Mouse (Mus musculus): ENCODE data around the gene Khdrbs1. TPM values are rescaled to one million over a fixed set of nuclear protein-coding genes. Genes with fewer than 3 reads are reported as not detected.

Gene Khdrbs1
- 42.0 and 42.5 TPM in 2 replicates for polyA plus RNA-seq (2012; rRNA removed)

- no peaks in the 10 kb centered on the region; the same call in 1 of the 2 replicates for H3K4me1 ChIP-seq (ENCODE audit: control insufficient read depth, insufficient read depth, low read length)
- peak within 1 kb of the TSS; percentile 93 for H3K27ac ChIP-seq (ENCODE audit: insufficient read depth, low read length)
- no peak for TF ChIP-seq CTCF (IDR thresholded peaks at IDR 0.05; ENCODE audit: borderline replicate concordance, insufficient read depth, low read depth, low read length)
- peak; percentile 54; the same call in 1 of the 2 replicates for TF ChIP-seq POLR2A (IDR thresholded peaks at IDR 0.05; ENCODE audit: borderline replicate concordance, insufficient read depth, low read length)
- peak; percentile 94 to 97 for DNase-seq
- peak within 1 kb of the TSS; percentile 92 for H3K4me3 ChIP-seq (replicated peaks; ENCODE audit: insufficient read depth, low read depth, low read length)
- under 1% methylated on average over 75 of the region's 76 CpGs for WGBS
- H3K27me3 ChIP-seq (ENCODE audit: control insufficient read depth, insufficient read depth, low read length), result no peaks in the 10 kb centered on the region
Measured at GRCm38 (mm10) chr4:129742232-129743009, at the start of gene Khdrbs1. Khdrbs1 (minus strand) TSS chr4:129742303.

DNA sequence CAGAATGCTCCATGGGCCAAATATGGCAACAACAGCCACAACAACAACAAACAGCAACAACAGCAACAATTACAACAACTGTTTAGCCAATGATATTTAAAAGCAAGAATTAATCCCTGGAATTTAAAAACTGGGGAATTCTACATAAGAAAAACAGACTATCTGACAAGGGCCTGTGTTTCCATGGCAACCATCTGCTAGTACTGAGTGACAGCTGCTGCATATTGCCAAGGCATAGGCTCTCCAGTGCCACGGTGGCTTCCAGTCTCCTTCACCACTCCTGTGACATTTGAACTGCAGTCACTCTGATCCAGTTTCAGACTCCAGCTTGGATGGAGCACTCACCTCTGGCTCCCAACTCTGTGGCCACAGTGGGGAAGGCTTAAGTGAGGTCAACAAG lies 49.3 kb upstream of the Khdrbs1 start:
- 41% methylated on average over 1 of the region's 1 CpGs for WGBS
- no peak for DNase-seq
- no peaks in the 10 kb centered on the region for H3K4me1 ChIP-seq (ENCODE audit: control insufficient read depth, insufficient read depth, low read length)

DNA sequence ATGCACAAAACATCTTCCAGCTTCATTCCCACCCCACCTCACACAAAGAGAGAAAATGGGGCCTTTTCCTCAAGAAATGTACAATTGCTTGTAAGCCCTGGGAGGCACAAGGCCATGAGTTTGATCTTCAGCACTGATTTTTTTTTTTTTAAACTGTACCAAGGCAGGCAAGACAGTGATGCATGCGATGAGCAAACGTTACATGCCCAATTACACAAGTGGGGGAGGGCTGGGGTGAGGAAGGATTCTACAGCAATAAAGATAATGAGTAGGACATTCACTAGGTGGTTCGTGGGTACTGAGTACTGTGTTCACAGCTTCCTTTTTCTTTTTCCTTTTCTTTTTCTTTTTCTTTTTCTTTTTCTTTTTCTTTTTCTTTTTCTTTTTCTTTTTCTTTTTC lies 48.4 kb upstream of the Khdrbs1 start:
- no peak for DNase-seq
- Histone ChIP-seq H3K4me3 (replicated peaks; ENCODE audit: insufficient read depth, low read depth, low read length) (no peak overlapping the region), H3K27me3 (ENCODE audit: control insufficient read depth, insufficient read depth, low read length) (no peaks in the 10 kb centered on the region; the same call in 1 of the 2 replicates), H3K4me1 (ENCODE audit: control insufficient read depth, insufficient read depth, low read length) (no peaks in the 10 kb centered on the region), H3K27ac (ENCODE audit: insufficient read depth, low read length) (no peak overlapping the region)
- WGBS, result 65% methylated on average over 3 of the region's 3 CpGs
- TF ChIP-seq CTCF (IDR thresholded peaks at IDR 0.05; ENCODE audit: borderline replicate concordance, insufficient read depth, low read depth, low read length), result no peak
- TF ChIP-seq POLR2A (IDR thresholded peaks at IDR 0.05; ENCODE audit: borderline replicate concordance, insufficient read depth, low read length), result no peak

More for the DNA sequence above, 49.3 kb upstream of the Khdrbs1 start:
- Histone ChIP-seq H3K27me3 (ENCODE audit: control insufficient read depth, insufficient read depth, low read length) (no peaks in the 10 kb centered on the region; the same call in 1 of the 2 replicates), H3K4me3 (replicated peaks; ENCODE audit: insufficient read depth, low read depth, low read length) (no peak overlapping the region), H3K27ac (ENCODE audit: insufficient read depth, low read length) (no peak overlapping the region)
- TF ChIP-seq POLR2A (IDR thresholded peaks at IDR 0.05; ENCODE audit: borderline replicate concordance, insufficient read depth, low read length) (no peak), CTCF (IDR thresholded peaks at IDR 0.05; ENCODE audit: borderline replicate concordance, insufficient read depth, low read depth, low read length) (no peak)

DNA sequence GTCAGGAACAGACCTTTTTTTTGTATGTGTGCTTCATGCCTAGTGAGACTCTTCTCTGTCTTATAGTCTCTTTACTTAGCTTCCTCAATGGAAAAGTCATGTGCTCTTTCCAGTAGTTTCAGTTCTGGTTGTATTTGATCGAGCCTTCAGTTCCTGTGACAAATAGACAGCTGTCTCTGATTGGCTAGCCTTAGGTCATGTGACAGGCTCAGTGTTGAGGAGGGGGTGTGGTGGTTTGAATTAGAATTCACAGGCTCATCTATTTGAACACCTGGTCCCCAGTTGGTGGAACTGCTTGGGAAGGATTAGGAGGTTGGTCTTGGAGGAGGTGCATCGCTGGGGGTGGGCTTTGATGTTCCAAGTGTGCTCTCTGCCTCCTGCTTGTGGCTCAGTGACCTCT lies 47.5 kb upstream of the Khdrbs1 start:
- Histone ChIP-seq H3K4me3 (replicated peaks; ENCODE audit: insufficient read depth, low read depth, low read length) (no peak overlapping the region), H3K4me1 (ENCODE audit: control insufficient read depth, insufficient read depth, low read length) (no peaks in the 10 kb centered on the region), H3K27ac (ENCODE audit: insufficient read depth, low read length) (no peak overlapping the region), H3K27me3 (ENCODE audit: control insufficient read depth, insufficient read depth, low read length) (no peaks in the 10 kb centered on the region; the same call in 1 of the 2 replicates)
- TF ChIP-seq POLR2A (IDR thresholded peaks at IDR 0.05; ENCODE audit: borderline replicate concordance, insufficient read depth, low read length) (no peak), CTCF (IDR thresholded peaks at IDR 0.05; ENCODE audit: borderline replicate concordance, insufficient read depth, low read depth, low read length) (no peak)
- DNase-seq, result no peak
- 97% methylated on average over 2 of the region's 2 CpGs for WGBS

GRCm38 (mm10) chr4:129788693-129789092 lies 46.6 kb upstream of the Khdrbs1 start:
- no peak for DNase-seq
- no peaks in the 10 kb centered on the region; the same call in 1 of the 2 replicates for H3K27me3 ChIP-seq (ENCODE audit: control insufficient read depth, insufficient read depth, low read length)
- H3K27ac ChIP-seq (ENCODE audit: insufficient read depth, low read length), result no peak overlapping the region
- no peak overlapping the region for H3K4me3 ChIP-seq (replicated peaks; ENCODE audit: insufficient read depth, low read depth, low read length)
- no peaks in the 10 kb centered on the region for H3K4me1 ChIP-seq (ENCODE audit: control insufficient read depth, insufficient read depth, low read length)
- TF ChIP-seq CTCF (IDR thresholded peaks at IDR 0.05; ENCODE audit: borderline replicate concordance, insufficient read depth, low read depth, low read length) (no peak), POLR2A (IDR thresholded peaks at IDR 0.05; ENCODE audit: borderline replicate concordance, insufficient read depth, low read length) (no peak)
- 89% methylated on average over 8 of the region's 8 CpGs for WGBS

DNA sequence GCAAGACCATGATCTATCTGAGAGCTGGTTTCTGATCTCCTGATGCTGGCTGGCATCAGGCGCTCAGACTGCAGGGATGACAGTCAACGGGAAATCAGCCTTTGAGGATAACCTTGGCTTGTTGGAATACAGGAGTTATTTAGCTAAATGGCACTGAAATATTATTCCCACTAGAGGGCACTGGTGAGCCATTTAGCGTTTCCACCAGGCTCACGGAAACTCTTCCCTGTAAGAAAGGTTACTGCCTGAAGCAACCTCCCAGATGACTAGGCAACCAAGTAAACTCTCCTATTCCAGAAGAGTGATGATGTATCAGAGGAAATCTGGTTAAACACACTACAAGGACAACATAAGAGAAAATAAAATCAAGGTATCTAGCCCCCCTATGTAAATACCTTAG lies 43.1 kb upstream of the Khdrbs1 start:
- no peak overlapping the region for H3K27ac ChIP-seq (ENCODE audit: insufficient read depth, low read length)
- WGBS, result under 1% methylated on average over 4 of the region's 4 CpGs
- TF ChIP-seq CTCF (IDR thresholded peaks at IDR 0.05; ENCODE audit: borderline replicate concordance, insufficient read depth, low read depth, low read length) (peak; percentile 70), POLR2A (IDR thresholded peaks at IDR 0.05; ENCODE audit: borderline replicate concordance, insufficient read depth, low read length) (no peak)
- no peaks in the 10 kb centered on the region; the same call in 1 of the 2 replicates for H3K27me3 ChIP-seq (ENCODE audit: control insufficient read depth, insufficient read depth, low read length)
- H3K4me3 ChIP-seq (replicated peaks; ENCODE audit: insufficient read depth, low read depth, low read length), result no peak overlapping the region
- peak; percentile 59 to 67 for DNase-seq
- H3K4me1 ChIP-seq (ENCODE audit: control insufficient read depth, insufficient read depth, low read length), result no peaks in the 10 kb centered on the region; the same call in none of the 2 replicates

DNA sequence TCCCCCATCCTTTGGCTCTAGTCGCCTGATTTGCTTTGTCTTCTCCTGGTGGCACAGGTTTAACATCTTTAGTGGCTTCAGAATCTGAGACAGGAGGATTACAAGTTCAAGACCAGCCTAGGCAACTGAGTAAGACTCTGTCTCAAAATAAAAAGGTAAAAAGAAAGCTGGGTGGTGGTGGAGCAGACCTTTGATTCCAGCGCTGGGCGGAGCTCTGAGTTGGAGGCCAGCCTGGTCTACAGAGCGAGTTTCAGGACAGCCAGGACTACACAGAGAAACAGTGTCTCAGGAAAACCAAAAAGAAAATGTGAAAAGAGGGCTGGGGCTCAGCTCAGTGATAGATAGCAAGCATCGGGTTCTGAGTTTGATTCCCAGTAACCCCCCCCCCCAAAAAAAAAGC lies 41.4 kb upstream of the Khdrbs1 start:
- TF ChIP-seq POLR2A (IDR thresholded peaks at IDR 0.05; ENCODE audit: borderline replicate concordance, insufficient read depth, low read length) (no peak), CTCF (IDR thresholded peaks at IDR 0.05; ENCODE audit: borderline replicate concordance, insufficient read depth, low read depth, low read length) (no peak)
- no peak overlapping the region for H3K4me3 ChIP-seq (replicated peaks; ENCODE audit: insufficient read depth, low read depth, low read length)
- DNase-seq, result no peak
- no peaks in the 10 kb centered on the region; the same call in none of the 2 replicates for H3K4me1 ChIP-seq (ENCODE audit: control insufficient read depth, insufficient read depth, low read length)
- H3K27ac ChIP-seq (ENCODE audit: insufficient read depth, low read length), result no peak overlapping the region
- H3K27me3 ChIP-seq (ENCODE audit: control insufficient read depth, insufficient read depth, low read length), result no peaks in the 10 kb centered on the region; the same call in 1 of the 2 replicates
- WGBS, result 68% methylated on average over 5 of the region's 5 CpGs

- Histone ChIP-seq H3K4me1 (ENCODE audit: control insufficient read depth, insufficient read depth, low read length) (no peaks in the 10 kb centered on the region; the same call in none of the 2 replicates), H3K27ac (ENCODE audit: insufficient read depth, low read length) (no peak overlapping the region), H3K27me3 (ENCODE audit: control insufficient read depth, insufficient read depth, low read length) (no peaks in the 10 kb centered on the region), H3K4me3 (replicated peaks; ENCODE audit: insufficient read depth, low read depth, low read length) (no peak overlapping the region)
- TF ChIP-seq POLR2A (IDR thresholded peaks at IDR 0.05; ENCODE audit: borderline replicate concordance, insufficient read depth, low read length) (no peak), CTCF (IDR thresholded peaks at IDR 0.05; ENCODE audit: borderline replicate concordance, insufficient read depth, low read depth, low read length) (no peak)
- DNase-seq, result no peak
- WGBS, result 39% methylated on average over 3 of the region's 3 CpGs
Measured at GRCm38 (mm10) chr4:129782857-129783331, 40.8 kb upstream of the Khdrbs1 start.

Measured in cerebellum, adult 2 months (tissue).